Mouse (Mus musculus) midbrain, postnatal 0 days (tissue): Measurements from ENCODE around the gene Cpa4. TPM values are rescaled to one million over a fixed set of nuclear protein-coding genes. Genes with fewer than 3 reads are reported as not detected.

Source experiments
- ATAC-seq: fragments of 200-750 bp; cut with Nextera tagmentation; 2 replicates; pipeline ENCODE4 v1.8.0; 2017; ENCODE audit warnings: moderate number of reproducible peaks, mild to moderate bottlenecking, moderate TSS enrichment, moderate library complexity; ENCODE audit not compliant: low FRiP score
- DNase-seq: peaks from one replicate; pipeline ENCODE4 v3.0.0-alpha.2; 2015; ENCODE audit warnings: low spot score
- H3K27ac ChIP-seq: fragments of 300-500 bp; sonication (generic); 2 replicates; pipeline ENCODE4 v1.5.1; 2014; ENCODE audit warnings: low read depth, mild to moderate bottlenecking, low read length, mixed read lengths
- H3K27me3 ChIP-seq: fragments of 300-500 bp; sonication (generic); 2 replicates; pipeline ENCODE4 v1.6.1; 2014; ENCODE audit warnings: low read length, control low read depth, mixed read lengths; ENCODE audit not compliant: insufficient read depth
- H3K36me3 ChIP-seq: fragments of 300-500 bp; sonication (generic); 2 replicates; pipeline ENCODE4 v1.6.1; 2014; ENCODE audit warnings: low read length, control low read depth, mixed read lengths; ENCODE audit not compliant: insufficient read depth
- H3K4me1 ChIP-seq: fragments of 300-500 bp; sonication (generic); 2 replicates; pipeline ENCODE4 v1.6.1; 2014; ENCODE audit warnings: mild to moderate bottlenecking, control low read depth, antibody characterized with exemption, low read length, mixed read lengths; ENCODE audit not compliant: insufficient read depth
- H3K4me2 ChIP-seq: fragments of 300-500 bp; sonication (generic); 2 replicates; pipeline ENCODE4 v1.6.1; 2014; ENCODE audit warnings: low read depth, mild to moderate bottlenecking, low read length, mixed read lengths; ENCODE audit not compliant: poor library complexity, severe bottlenecking
- H3K4me3 ChIP-seq: fragments of 300-500 bp; sonication (generic); 2 replicates; pipeline ENCODE4 v1.5.1; 2014; ENCODE audit warnings: low read depth, mild to moderate bottlenecking, low read length, moderate library complexity
- H3K9ac ChIP-seq: fragments of 300-500 bp; sonication (generic); replicated peaks from 2 replicates; pipeline ENCODE4 v1.6.1; 2014; ENCODE audit warnings: mild to moderate bottlenecking, low read length, moderate library complexity, mixed read lengths; ENCODE audit not compliant: poor library complexity, severe bottlenecking
- H3K9me3 ChIP-seq: fragments of 300-500 bp; sonication (generic); 2 replicates; pipeline ENCODE4 v1.6.1; 2016; ENCODE audit warnings: low read length, control low read depth
- CTCF ChIP-seq: IDR thresholded peaks from 2 replicates; pipeline ENCODE4 v1.5.1; 2016; ENCODE audit warnings: antibody characterized with exemption, mild to moderate bottlenecking
- WGBS: fragments of 180-500 bp; shearing (Covaris S2); extraction: QIAGEN DNeasy Blood & Tissue Kit; methylation state at CpG from one replicate; pipeline ENCODE4 v1.1.7; 2014; 5-methylcytosine and 5-hydroxymethylcytosine counted together
- polyA plus RNA-seq: library from polyadenylated mRNA; unstranded; fragments of >200 nt; fragmentation: Nextera tagmentation; extraction: Ambion mirVana; gene quantifications from 2 replicates; pipeline ENCODE4 v1.2.1, GENCODE M21; 2015
- total RNA-seq: library from RNA; depleted of rRNA; stranded (reverse); fragments of >200 nt; gene quantifications from 2 replicates; pipeline ENCODE4 v1.2.3, GENCODE M21; 2014

Cpa4 gene
- total and polyA plus RNA-seq, 2 experiments from 2014 or later: 0.49 to 0.75 TPM

GRCm38 (mm10) chr6:30554092-30554491, 14.1 kb upstream of the Cpa4 start:
- DNase-seq: no peak
- no peak overlapping the region for H3K4me2 ChIP-seq
- H3K4me1 ChIP-seq: no peaks in the 10 kb centered on the region
- no peak for ATAC-seq
- H3K27me3 ChIP-seq: no peaks in the 10 kb centered on the region
- 92% methylated on average over 5 of the region's 5 CpGs for WGBS
- no peaks in the 10 kb centered on the region for H3K36me3 ChIP-seq
- H3K4me3 ChIP-seq: no peak overlapping the region
- no peak for TF ChIP-seq CTCF
- H3K9ac ChIP-seq: no peak overlapping the region
- H3K9me3 ChIP-seq: no peaks in the 10 kb centered on the region
- H3K27ac ChIP-seq: no peak overlapping the region

DNA sequence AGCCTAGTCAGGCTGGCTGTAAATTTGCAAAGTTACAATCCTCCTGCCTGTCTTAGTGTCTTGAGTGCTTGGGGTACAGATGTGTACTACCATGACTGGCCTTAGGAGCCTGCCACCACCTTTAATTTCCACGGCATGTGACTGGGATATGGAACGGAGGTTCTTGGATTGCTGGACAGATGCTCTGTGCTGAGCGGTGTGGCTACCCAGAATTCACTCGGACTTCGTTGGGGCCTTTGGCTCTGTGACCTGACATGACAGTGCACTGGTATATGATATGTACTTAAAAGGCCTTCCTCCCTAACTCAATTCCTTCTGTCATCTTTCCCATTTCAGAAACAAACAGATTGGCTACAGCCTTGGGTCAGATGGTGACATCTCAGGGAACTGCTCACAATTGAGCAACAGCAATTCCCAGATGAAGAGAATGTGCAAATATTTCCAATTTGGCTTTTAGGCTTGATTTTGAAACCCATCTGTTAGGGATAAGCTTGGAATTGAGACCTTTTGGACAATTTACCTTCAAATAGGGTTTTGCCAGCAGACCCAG, 13.5 kb upstream of the Cpa4 start:
- H3K4me1 ChIP-seq: no peaks in the 10 kb centered on the region
- H3K4me3 ChIP-seq: no peak overlapping the region
- no peak overlapping the region for H3K27ac ChIP-seq
- H3K27me3 ChIP-seq: no peaks in the 10 kb centered on the region
- no peak for TF ChIP-seq CTCF
- no peak overlapping the region for H3K4me2 ChIP-seq
- DNase-seq: no peak
- no peaks in the 10 kb centered on the region for H3K9me3 ChIP-seq
- 96% methylated on average over 5 of the region's 5 CpGs for WGBS
- no peak for ATAC-seq
- H3K36me3 ChIP-seq: no peaks in the 10 kb centered on the region
- no peak overlapping the region for H3K9ac ChIP-seq

GRCm38 (mm10) chr6:30556080-30556479, 12.1 kb upstream of the Cpa4 start:
- Histone ChIP-seq H3K4me2 (no peak overlapping the region), H3K9ac (no peak overlapping the region), H3K36me3 (no peaks in the 10 kb centered on the region), H3K4me1 (no peaks in the 10 kb centered on the region), H3K27ac (no peak overlapping the region), H3K9me3 (no peaks in the 10 kb centered on the region), H3K27me3 (no peaks in the 10 kb centered on the region), H3K4me3 (no peak overlapping the region)
- DNase-seq: no peak
- TF ChIP-seq CTCF: no peak
- no peak for ATAC-seq
- 21% methylated on average over 2 of the region's 9 CpGs for WGBS

DNA sequence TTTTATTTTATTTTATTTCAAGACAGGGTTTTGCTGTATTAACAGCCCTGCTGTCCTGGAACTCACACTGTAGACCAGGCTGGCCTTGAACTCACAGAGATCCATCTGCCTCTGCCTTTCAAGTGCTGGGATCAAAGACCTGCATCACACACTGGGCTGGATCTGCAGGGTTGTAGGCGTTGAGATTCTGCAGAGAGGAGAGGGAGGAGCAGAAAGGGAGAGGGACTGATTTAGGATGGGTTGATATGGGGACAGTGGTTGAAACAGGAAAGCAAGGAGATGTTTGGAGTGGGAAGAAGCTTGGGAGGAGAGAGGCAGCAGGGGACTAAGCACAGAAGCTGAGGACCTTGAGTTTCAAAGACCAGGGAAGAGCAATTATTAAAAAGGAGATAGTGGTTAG, 8.4 kb upstream of the Cpa4 start:
- Histone ChIP-seq H3K27ac (no peak overlapping the region), H3K36me3 (no peaks in the 10 kb centered on the region), H3K27me3 (no peaks in the 10 kb centered on the region), H3K4me2 (no peak overlapping the region), H3K4me1 (no peaks in the 10 kb centered on the region), H3K9ac (no peak overlapping the region), H3K4me3 (no peak overlapping the region), H3K9me3 (no peaks in the 10 kb centered on the region)
- no peak for TF ChIP-seq CTCF
- 39% methylated on average over 1 of the region's 1 CpGs for WGBS
- ATAC-seq (no peak), DNase-seq (no peak)

DNA sequence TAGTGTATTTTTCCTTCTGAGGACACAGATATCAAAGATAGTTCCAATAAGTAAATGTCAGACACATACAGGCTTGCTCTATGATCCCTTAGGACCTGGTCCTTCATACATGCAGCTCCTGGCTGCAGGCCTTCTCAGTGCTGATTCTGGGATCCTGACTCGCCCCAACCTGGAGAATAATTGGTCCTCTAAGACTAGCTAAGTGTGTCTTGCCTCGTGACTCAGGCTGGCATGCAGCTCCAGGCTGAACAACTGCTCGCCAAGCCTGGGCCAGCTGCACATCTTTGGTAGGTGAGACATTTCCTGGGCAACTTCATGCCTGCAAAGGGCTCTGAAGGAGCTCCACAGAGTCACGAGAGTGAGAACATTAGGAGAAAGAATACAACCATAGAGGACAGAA, 6.0 kb upstream of the Cpa4 start:
- no peak for TF ChIP-seq CTCF
- Histone ChIP-seq H3K4me2 (no peak overlapping the region), H3K27me3 (no peaks in the 10 kb centered on the region), H3K27ac (no peak overlapping the region), H3K9ac (no peak overlapping the region), H3K36me3 (no peaks in the 10 kb centered on the region), H3K9me3 (no peaks in the 10 kb centered on the region), H3K4me3 (no peak overlapping the region), H3K4me1 (no peaks in the 10 kb centered on the region)
- no peak for ATAC-seq
- WGBS: 83% methylated on average over 4 of the region's 4 CpGs
- no peak for DNase-seq

GRCm38 (mm10) chr6:30563575-30563974, 4.6 kb upstream of the Cpa4 start:
- H3K4me1 ChIP-seq: no peaks in the 10 kb centered on the region
- no peaks in the 10 kb centered on the region for H3K9me3 ChIP-seq
- no peak overlapping the region for H3K27ac ChIP-seq
- TF ChIP-seq CTCF: no peak
- H3K36me3 ChIP-seq: no peaks in the 10 kb centered on the region
- ATAC-seq (no peak), DNase-seq (no peak)
- H3K9ac ChIP-seq: no peak overlapping the region
- WGBS: 82% methylated on average over 6 of the region's 6 CpGs
- no peak overlapping the region for H3K4me3 ChIP-seq
- no peaks in the 10 kb centered on the region for H3K27me3 ChIP-seq
- no peak overlapping the region for H3K4me2 ChIP-seq
